Mouse (Mus musculus) thymus, adult 2 months (tissue): Measurements from ENCODE around the gene Batf2.

Source experiments
- CTCF ChIP-seq: fragments of 200-500 bp; IDR thresholded peaks from 2 replicates; pipeline ENCODE4 v1.5.1; 2012; ENCODE audit warnings: mild to moderate bottlenecking, control low read depth, low read length, moderate library complexity, borderline replicate concordance; ENCODE audit not compliant: control insufficient read depth, poor library complexity, insufficient read depth; ENCODE audit errors: extremely low read depth
- POLR2A ChIP-seq: fragments of 200-500 bp; IDR thresholded peaks from 2 replicates; pipeline ENCODE4 v1.6.1; 2012; ENCODE audit warnings: mild to moderate bottlenecking, low read length, control low read depth, moderate library complexity; ENCODE audit not compliant: control insufficient read depth, poor library complexity, insufficient read depth; ENCODE audit errors: extremely low read depth

GRCm38 (mm10) chr19:6178775-6179174, 38.0 kb downstream of the Batf2 start:
- no peak for TF ChIP-seq POLR2A
- no peak for TF ChIP-seq CTCF
